Mouse (Mus musculus): ENCODE measurements around the gene Stag1.

Stag1 gene

GRCm38 (mm10) chr9:100962903-100963427 lies 365.4 kb downstream of the Stag1 start:
- in situ Hi-C loops (cut with MboI, MseI): no loop called here

GRCm38 (mm10) chr9:100963428-100963912 lies 365.9 kb downstream of the Stag1 start:
- in situ Hi-C loops (cut with MboI, MseI): no loop called here

- in situ Hi-C loops (cut with MboI, MseI): no loop called here
These were observed 366.5 kb downstream of the Stag1 start for GRCm38 (mm10) chr9:100964106-100964505.

- in situ Hi-C loops (cut with MboI, MseI): no loop called here
These were observed 371.9 kb downstream of the Stag1 start for GRCm38 (mm10) chr9:100969461-100969860.

GRCm38 (mm10) chr9:100978666-100979065 lies 381.1 kb downstream of the Stag1 start:
- in situ Hi-C loops (cut with MboI, MseI): no loop called here

- in situ Hi-C loops (cut with MboI, MseI): no loop called here
These were observed 381.7 kb downstream of the Stag1 start for GRCm38 (mm10) chr9:100979260-100979659.

GRCm38 (mm10) chr9:100982786-100983185 lies 385.2 kb downstream of the Stag1 start:
- in situ Hi-C loops (cut with MboI, MseI): no loop called here

GRCm38 (mm10) chr9:100984381-100985310 lies 387.0 kb downstream of the Stag1 start:
- in situ Hi-C loops (cut with MboI, MseI): no loop called here

- in situ Hi-C loops (cut with MboI, MseI): no loop called here
These were observed 389.4 kb downstream of the Stag1 start for GRCm38 (mm10) chr9:100987006-100987405.

GRCm38 (mm10) chr9:100987850-100988249 lies 390.3 kb downstream of the Stag1 start:
- in situ Hi-C loops (cut with MboI, MseI): no loop called here

- in situ Hi-C loops (cut with MboI, MseI): no loop called here
These were observed 393.0 kb downstream of the Stag1 start for GRCm38 (mm10) chr9:100990609-100991008.

- in situ Hi-C loops (cut with MboI, MseI): no loop called here
These were observed 393.7 kb downstream of the Stag1 start for GRCm38 (mm10) chr9:100991321-100991720.

- in situ Hi-C loops (cut with MboI, MseI): no loop called here
These were observed 394.6 kb downstream of the Stag1 start for GRCm38 (mm10) chr9:100992191-100992590.

GRCm38 (mm10) chr9:100993937-100994336 lies 396.3 kb downstream of the Stag1 start:
- in situ Hi-C loops (cut with MboI, MseI): no loop called here

- in situ Hi-C loops (cut with MboI, MseI): no loop called here
These were observed 399.5 kb downstream of the Stag1 start for GRCm38 (mm10) chr9:100997138-100997537.

- in situ Hi-C loops (cut with MboI, MseI): no loop called here
These were observed 404.5 kb downstream of the Stag1 start for GRCm38 (mm10) chr9:101002053-101002452.

- in situ Hi-C loops (cut with MboI, MseI): no loop called here
These were observed 405.2 kb downstream of the Stag1 start for GRCm38 (mm10) chr9:101002841-101003240.

- in situ Hi-C loops (cut with MboI, MseI): no loop called here
These were observed 405.7 kb downstream of the Stag1 start for GRCm38 (mm10) chr9:101003302-101003701.

GRCm38 (mm10) chr9:101005866-101006265 lies 408.3 kb downstream of the Stag1 start:
- in situ Hi-C loops (cut with MboI, MseI): loop anchor here (5.0 kb wide), 1 partner anchor 151 kb away; no protein-coding TSS in a partner anchor

All from regulatory T cell (primary cell).